12 mouse cellular contexts compared by ENCODE assay signal in genomic region chr13:94101020-94101571, GRCm38 (mm10).
"Had no signal": no experiment of that assay in that cellular context is flagged by ENCODE, and none has a peak within 500 bp of the region (broad histone marks: within the 10 kb centered on the region; RNA-seq: fewer than 3 reads in every experiment).

No protein-coding gene starts in this region.

- ATAC-seq: midbrain, embryonic 16.5 days had no signal

- H3K9me3 ChIP-seq: limb, embryonic 13.5 days; midbrain, embryonic 12.5 days; stomach, embryonic 15.5 days had no signal

- H3K4me1 ChIP-seq: midbrain, embryonic 12.5 days had no signal

- H3K27me3 ChIP-seq: limb, embryonic 13.5 days; stomach, embryonic 15.5 days had no signal

- DNase-seq: kidney, postnatal 4 days; lung, adult 2 months; right cerebral cortex, postnatal 14 days; thymus, adult 2 months; thymus, postnatal 25 days had no signal

- H3K9ac ChIP-seq: limb, embryonic 13.5 days; liver, embryonic 14.5 days; midbrain, embryonic 12.5 days; stomach, embryonic 15.5 days had no signal

- H3K36me3 ChIP-seq: limb, embryonic 13.5 days; midbrain, embryonic 12.5 days; stomach, embryonic 15.5 days had no signal

- H3K27ac ChIP-seq: kidney, postnatal 0 days; layer of hippocampus, adult 2 months; limb, embryonic 13.5 days; liver, embryonic 14.5 days; midbrain, embryonic 12.5 days; stomach, embryonic 15.5 days had no signal

- H3K4me2 ChIP-seq: limb, embryonic 13.5 days; midbrain, embryonic 12.5 days; stomach, embryonic 15.5 days had no signal

- H3K4me3 ChIP-seq: layer of hippocampus, adult 2 months; limb, embryonic 13.5 days; midbrain, embryonic 12.5 days; stomach, embryonic 15.5 days had no signal
